Mouse (Mus musculus): ENCODE measurements around the gene Tenm2.

DNA sequence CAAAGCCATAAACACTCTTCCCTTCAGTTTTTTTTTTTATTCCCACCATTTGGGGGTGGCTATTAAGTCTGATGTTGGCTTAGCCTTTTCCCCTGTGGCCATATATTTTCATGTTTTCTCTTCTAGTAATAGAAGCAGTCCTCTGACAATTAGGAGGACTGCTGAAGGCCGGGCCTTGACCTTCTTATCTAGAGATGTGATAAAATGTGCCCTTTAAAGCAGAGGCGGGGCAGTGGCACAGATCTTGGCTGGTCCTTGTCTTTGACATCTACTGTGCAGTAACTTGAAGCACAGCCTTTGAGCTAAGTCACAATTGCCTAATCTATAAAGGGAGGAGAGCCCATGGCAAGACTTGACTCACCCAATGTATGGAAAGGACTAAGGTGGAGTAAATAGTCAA lies 789.4 kb downstream of the Tenm2 start:
- TF ChIP-seq CTCF (IDR thresholded peaks at IDR 0.05; ENCODE audit: extremely low read depth, insufficient read length, insufficient replicate concordance, low read depth, low read length) (no peak), POLR2A (IDR thresholded peaks at IDR 0.05; ENCODE audit: low read depth, low read length) (no peak)

Measured in small intestine, adult 2 months (tissue).